Mouse (Mus musculus) olfactory bulb, adult 2 months (tissue): ENCODE results near the gene Hoxb5. TPM values are rescaled to one million over a fixed set of nuclear protein-coding genes. Genes with fewer than 3 reads are reported as not detected.

Experiments
- H3K27ac ChIP-seq: fragments of 200-500 bp; 2 replicates; pipeline ENCODE4 v1.5.1; 2012; ENCODE audit warnings: low read depth, low read length; ENCODE audit not compliant: insufficient read depth
- H3K4me1 ChIP-seq: fragments of 200-500 bp; 2 replicates; pipeline ENCODE4 v1.6.1; 2012; ENCODE audit warnings: low read length; ENCODE audit not compliant: control insufficient read depth, insufficient read depth
- H3K4me3 ChIP-seq: fragments of 200-500 bp; 2 replicates; pipeline ENCODE4 v1.5.1; 2012; ENCODE audit warnings: mild to moderate bottlenecking, low read depth, low read length, moderate library complexity; ENCODE audit not compliant: insufficient read depth
- CTCF ChIP-seq: fragments of 200-500 bp; IDR thresholded peaks from 2 replicates; pipeline ENCODE4 v1.5.1; 2012; ENCODE audit warnings: low read depth, mild to moderate bottlenecking, low read length, moderate library complexity; ENCODE audit not compliant: insufficient read depth
- POLR2A ChIP-seq: fragments of 200-500 bp; IDR thresholded peaks from 2 replicates; pipeline ENCODE4 v1.6.1; 2012; ENCODE audit warnings: mild to moderate bottlenecking, low read depth, low read length, moderate library complexity; ENCODE audit not compliant: insufficient read depth
- WGBS: fragments of 180-500 bp; shearing (Covaris S2); methylation state at CpG from one replicate; pipeline ENCODE4 v1.1.7; 2018; 5-methylcytosine and 5-hydroxymethylcytosine counted together
- polyA plus RNA-seq: library from polyadenylated mRNA; stranded (reverse); fragments of >200 nt; gene quantifications from 2 replicates; pipeline ENCODE4 v1.2.4, GENCODE M21; 2012; ENCODE audit warnings: low replicate concordance; ENCODE audit not compliant: missing spikeins, insufficient read depth, insufficient read length

The Hoxb5 gene
- polyA plus RNA-seq, 1 experiment = not detected

DNA sequence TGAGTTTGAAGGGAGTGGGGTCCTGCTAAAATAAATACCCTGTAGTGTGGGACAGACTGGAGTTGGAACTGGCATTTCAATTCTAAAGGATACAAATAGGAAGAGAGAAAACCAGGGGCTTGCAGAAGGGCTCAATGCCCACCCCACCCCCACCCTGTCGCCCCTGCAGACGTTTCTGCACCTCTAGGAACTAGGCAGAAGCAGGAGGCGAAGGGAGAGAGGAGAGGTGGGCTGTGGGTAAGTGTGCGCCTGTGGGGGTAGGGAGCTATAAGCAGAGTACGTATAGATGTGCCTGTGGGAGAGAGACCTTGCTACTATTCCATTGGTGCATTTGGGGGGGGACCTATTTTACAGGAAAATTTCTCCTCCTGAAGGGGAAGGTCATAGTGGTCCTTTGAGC is 24.6 kb downstream of the Hoxb5 start:
- TF ChIP-seq CTCF = no peak
- TF ChIP-seq POLR2A = no peak
- H3K4me3 ChIP-seq = no peak overlapping the region
- H3K4me1 ChIP-seq = no peaks in the 10 kb centered on the region; the same call in 1 of the 2 replicates
- WGBS = 7% methylated on average over 5 of the region's 5 CpGs
- H3K27ac ChIP-seq = no peak overlapping the region

GRCm38 (mm10) chr11:96328605-96329004 is 25.5 kb downstream of the Hoxb5 start:
- Histone ChIP-seq H3K27ac (no peak overlapping the region), H3K4me3 (no peak overlapping the region), H3K4me1 (no peaks in the 10 kb centered on the region; the same call in 1 of the 2 replicates)
- TF ChIP-seq CTCF = no peak
- no peak for TF ChIP-seq POLR2A
- WGBS = 7% methylated on average over 8 of the region's 8 CpGs

GRCm38 (mm10) chr11:96332105-96332504 is 29.0 kb downstream of the Hoxb5 start:
- Histone ChIP-seq H3K4me3 (no peak overlapping the region), H3K27ac (no peak overlapping the region), H3K4me1 (no peaks in the 10 kb centered on the region; the same call in 1 of the 2 replicates)
- under 1% methylated on average over 8 of the region's 8 CpGs for WGBS
- no peak for TF ChIP-seq POLR2A
- no peak for TF ChIP-seq CTCF

GRCm38 (mm10) chr11:96332618-96333032 is 29.5 kb downstream of the Hoxb5 start:
- WGBS = 2% methylated on average over 35 of the region's 35 CpGs
- TF ChIP-seq CTCF = no peak
- no peak overlapping the region for H3K27ac ChIP-seq
- no peaks in the 10 kb centered on the region; the same call in 1 of the 2 replicates for H3K4me1 ChIP-seq
- H3K4me3 ChIP-seq = no peak overlapping the region

- Histone ChIP-seq H3K4me1 (no peaks in the 10 kb centered on the region; the same call in 1 of the 2 replicates), H3K27ac (no peak overlapping the region), H3K4me3 (no peak overlapping the region)
- 5% methylated on average over 17 of the region's 17 CpGs for WGBS
- no peak for TF ChIP-seq CTCF
- TF ChIP-seq POLR2A = no peak
Observed at GRCm38 (mm10) chr11:96333241-96334001, 30.3 kb downstream of the Hoxb5 start.

- TF ChIP-seq POLR2A = no peak
- TF ChIP-seq CTCF = no peak
- Histone ChIP-seq H3K27ac (no peak overlapping the region), H3K4me1 (no peaks in the 10 kb centered on the region; the same call in 1 of the 2 replicates), H3K4me3 (no peak overlapping the region)
- WGBS = 2% methylated on average over 2 of the region's 2 CpGs
Observed at GRCm38 (mm10) chr11:96334002-96334364, 30.8 kb downstream of the Hoxb5 start.

- H3K4me1 ChIP-seq = no peaks in the 10 kb centered on the region; the same call in 1 of the 2 replicates
- no peak overlapping the region for H3K27ac ChIP-seq
- TF ChIP-seq CTCF = no peak
- TF ChIP-seq POLR2A = no peak
- WGBS = 26% methylated on average over 3 of the region's 3 CpGs
- H3K4me3 ChIP-seq = no peak overlapping the region
Observed at GRCm38 (mm10) chr11:96334998-96335397, 31.9 kb downstream of the Hoxb5 start.

DNA sequence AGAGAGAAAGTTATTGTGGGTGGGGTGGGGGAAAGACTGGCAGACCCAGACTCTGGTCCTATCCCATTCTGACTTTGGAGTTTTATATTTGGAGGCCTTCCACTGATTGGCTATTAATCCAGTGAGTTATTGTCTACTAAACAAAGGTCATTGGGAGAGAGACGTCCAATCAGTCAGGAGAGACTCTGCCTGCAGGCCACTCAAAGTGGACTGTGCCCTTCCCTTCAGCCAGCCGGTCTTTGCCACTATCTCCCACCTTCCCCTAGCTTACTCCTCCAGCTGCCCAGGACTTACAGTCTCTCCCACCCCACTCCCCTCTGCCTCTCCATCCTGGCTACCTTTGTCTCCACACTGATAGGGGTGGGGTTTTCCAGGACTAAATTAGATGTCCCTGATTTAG is 33.5 kb downstream of the Hoxb5 start:
- H3K4me3 ChIP-seq = no peak overlapping the region
- H3K4me1 ChIP-seq = no peaks in the 10 kb centered on the region; the same call in 1 of the 2 replicates
- no peak overlapping the region for H3K27ac ChIP-seq
- no peak for TF ChIP-seq CTCF
- no peak for TF ChIP-seq POLR2A
- 8% methylated on average over 2 of the region's 2 CpGs for WGBS

DNA sequence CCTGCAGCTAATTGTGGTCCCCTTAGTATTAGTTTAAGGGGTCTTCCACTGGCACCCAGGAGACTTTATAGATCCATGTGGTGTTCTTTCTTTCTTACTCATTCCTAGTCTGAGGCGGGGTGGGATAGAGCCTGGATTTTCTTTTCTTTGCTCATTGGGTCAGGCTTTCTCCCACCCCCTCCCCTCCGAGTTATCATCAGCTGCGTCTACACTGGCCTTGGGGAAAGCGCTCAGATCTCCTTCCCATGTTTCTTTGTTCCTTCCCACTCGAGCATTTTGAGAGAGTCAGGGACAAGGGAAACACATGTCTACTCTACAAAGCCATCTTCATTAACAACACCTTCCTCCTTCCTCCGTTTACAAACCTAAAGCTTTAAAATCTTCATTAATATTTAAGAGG is 33.9 kb downstream of the Hoxb5 start:
- no peaks in the 10 kb centered on the region; the same call in 1 of the 2 replicates for H3K4me1 ChIP-seq
- no peak overlapping the region for H3K4me3 ChIP-seq
- no peak for TF ChIP-seq CTCF
- TF ChIP-seq POLR2A = no peak
- 3% methylated on average over 6 of the region's 6 CpGs for WGBS
- no peak overlapping the region for H3K27ac ChIP-seq
